Mouse (Mus musculus) cortical plate, adult 2 months (tissue): ENCODE measurements around the gene Prkce. TPM values are rescaled to one million over a fixed set of nuclear protein-coding genes. Genes with fewer than 3 reads are reported as not detected.

ENCODE experiments used
- H3K27ac ChIP-seq: fragments of 200-500 bp; 2 replicates; pipeline ENCODE4 v1.5.1; 2012; ENCODE audit warnings: low read length, control low read depth, inconsistent platforms; ENCODE audit not compliant: insufficient read depth
- H3K4me1 ChIP-seq: fragments of 200-500 bp; 2 replicates; pipeline ENCODE4 v1.6.1; 2011; ENCODE audit warnings: low read length; ENCODE audit not compliant: control insufficient read depth, insufficient read depth
- H3K4me3 ChIP-seq: fragments of 200-500 bp; 2 replicates; pipeline ENCODE4 v1.5.1; 2011; ENCODE audit warnings: mild to moderate bottlenecking, low read length, control low read depth; ENCODE audit not compliant: insufficient read depth
- CTCF ChIP-seq: fragments of 200-500 bp; IDR thresholded peaks from 2 replicates; pipeline ENCODE4 v1.5.1; 2011; ENCODE audit warnings: mild to moderate bottlenecking, control low read depth, low read length; ENCODE audit not compliant: insufficient read depth; ENCODE audit errors: extremely low read depth
- POLR2A ChIP-seq: fragments of 200-500 bp; IDR thresholded peaks from 2 replicates; pipeline ENCODE4 v1.6.1; 2011; ENCODE audit warnings: mild to moderate bottlenecking, low read length, control low read depth; ENCODE audit not compliant: insufficient read depth; ENCODE audit errors: extremely low read depth
- polyA plus RNA-seq: library from polyadenylated mRNA; depleted of rRNA; stranded (reverse); fragments of >200 nt; gene quantifications from 2 replicates; pipeline ENCODE4 v1.2.3, GENCODE M21; 2012

The Prkce gene
- polyA plus RNA-seq, 1 experiment = 83.7 TPM

DNA sequence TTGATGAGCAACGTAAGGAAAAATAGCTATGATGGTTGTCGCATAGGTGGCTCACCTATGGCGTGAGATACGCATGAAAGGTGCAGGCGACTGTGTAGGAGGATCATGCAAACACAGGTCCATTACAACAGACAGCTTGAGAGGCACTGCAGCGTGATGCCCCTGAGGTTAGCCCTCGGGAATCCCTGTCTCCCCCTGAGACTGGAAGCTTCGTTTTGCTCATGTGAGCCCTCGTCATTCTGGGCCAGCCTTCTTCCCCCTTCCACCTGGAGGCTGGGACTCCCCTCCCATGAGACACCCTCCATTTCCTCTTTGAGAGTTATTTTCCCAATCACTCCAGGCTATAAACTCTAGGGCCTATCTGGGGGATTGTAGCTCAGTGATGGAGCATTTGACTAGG is 213.9 kb downstream of the Prkce start:
- TF ChIP-seq POLR2A (no peak), CTCF (no peak)
- peaks cover 7% of the 10 kb centered on the region for H3K4me1 ChIP-seq
- H3K4me3 ChIP-seq = no peak overlapping the region
- no peak overlapping the region for H3K27ac ChIP-seq

- no peak overlapping the region for H3K27ac ChIP-seq
- TF ChIP-seq CTCF = no peak
- TF ChIP-seq POLR2A = no peak
- no peak overlapping the region for H3K4me3 ChIP-seq
- peaks cover 7% of the 10 kb centered on the region for H3K4me1 ChIP-seq
Measured at GRCm38 (mm10) chr17:86382885-86383284, 215.3 kb downstream of the Prkce start.

DNA sequence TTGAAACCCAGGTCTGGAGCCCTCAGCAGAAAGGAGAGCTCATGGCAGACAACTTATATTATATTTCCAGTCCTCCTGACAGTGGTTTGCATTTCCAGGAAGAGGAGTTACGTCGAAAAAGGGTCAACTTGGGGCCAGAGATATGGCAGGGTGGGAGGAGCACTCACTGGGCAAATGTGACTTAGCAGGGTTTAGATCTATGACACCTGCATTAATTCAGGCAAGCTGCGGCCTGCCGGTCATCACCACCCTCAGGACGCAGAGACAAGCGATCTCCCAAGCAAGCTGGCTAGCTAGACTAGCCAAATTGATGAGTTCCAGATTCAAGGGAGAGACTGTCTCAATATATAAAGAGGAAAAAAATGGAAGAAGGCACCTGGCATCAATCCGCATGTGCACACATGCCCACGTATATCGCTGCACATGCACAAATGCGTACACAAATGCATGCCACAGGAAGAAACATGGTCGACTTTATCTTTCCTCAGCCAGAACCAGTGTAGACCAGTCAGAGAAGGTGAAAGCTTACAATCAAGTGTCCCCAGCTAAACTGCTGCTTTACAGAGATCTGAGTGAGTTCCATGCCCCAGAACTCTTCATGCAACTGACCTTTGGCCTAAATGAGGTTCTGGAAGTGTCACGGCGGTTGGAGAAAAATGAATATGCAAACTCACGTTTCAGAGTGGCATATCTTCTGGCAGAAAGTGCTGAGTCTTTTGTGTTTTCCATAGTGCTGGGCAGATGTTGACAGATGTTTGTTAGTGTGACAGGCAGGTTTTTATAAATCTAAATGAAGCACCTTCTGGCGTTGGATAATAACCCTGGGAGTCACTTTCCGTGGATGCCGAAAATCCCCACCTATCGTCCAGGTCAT is 216.4 kb downstream of the Prkce start:
- Histone ChIP-seq H3K27ac (no peak overlapping the region), H3K4me1 (peaks cover 7% of the 10 kb centered on the region), H3K4me3 (no peak overlapping the region)
- TF ChIP-seq POLR2A = no peak
- TF ChIP-seq CTCF = no peak

DNA sequence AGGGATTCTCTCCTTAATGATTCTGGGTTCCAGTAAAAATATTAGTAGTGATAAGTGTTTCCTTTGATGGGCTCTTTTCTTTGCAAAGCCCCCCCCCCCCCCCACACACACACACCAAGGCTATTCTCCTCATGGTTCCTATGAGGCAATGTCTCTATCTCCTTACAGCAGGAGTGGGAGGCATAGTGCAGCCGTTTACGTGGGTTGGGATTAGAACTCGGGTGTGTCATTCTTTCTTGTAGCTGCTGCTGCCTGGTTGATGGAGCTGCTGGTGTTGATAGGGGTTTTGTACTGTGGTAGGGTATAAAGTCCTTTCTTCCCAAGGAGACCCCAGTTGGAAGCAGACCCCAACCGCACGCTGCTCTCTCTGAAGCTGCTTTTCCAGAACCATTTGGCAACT is 224.9 kb downstream of the Prkce start:
- H3K4me3 ChIP-seq = no peak overlapping the region
- no peak for TF ChIP-seq POLR2A
- TF ChIP-seq CTCF = no peak
- no peak overlapping the region for H3K27ac ChIP-seq
- H3K4me1 ChIP-seq = peaks cover 4% of the 10 kb centered on the region; the same call in 1 of the 2 replicates

DNA sequence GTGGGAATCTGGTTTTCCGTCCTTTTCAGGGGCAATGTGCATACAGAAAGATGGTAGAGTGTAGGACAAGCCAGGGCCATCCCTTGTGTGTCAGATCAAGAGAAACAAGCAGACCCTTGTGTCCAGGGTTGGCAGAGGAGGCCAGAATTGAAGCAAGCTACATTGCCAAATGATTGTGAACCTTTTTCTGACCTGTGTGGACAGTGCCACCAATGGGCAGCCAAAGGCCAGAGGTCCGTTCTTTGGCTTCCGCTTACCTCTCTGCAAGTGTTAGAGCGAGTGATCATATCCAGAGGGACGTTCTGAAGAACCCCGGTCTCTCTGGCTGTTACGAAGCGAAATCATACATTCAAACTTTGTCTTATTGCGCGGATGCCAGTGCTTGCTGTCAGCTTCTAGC is 225.6 kb downstream of the Prkce start:
- TF ChIP-seq CTCF (no peak), POLR2A (no peak)
- Histone ChIP-seq H3K4me3 (no peak overlapping the region), H3K4me1 (peaks cover 4% of the 10 kb centered on the region; the same call in 1 of the 2 replicates), H3K27ac (no peak overlapping the region)

- TF ChIP-seq CTCF (no peak), POLR2A (no peak)
- no peak overlapping the region for H3K4me3 ChIP-seq
- peaks cover 4% of the 10 kb centered on the region; the same call in 1 of the 2 replicates for H3K4me1 ChIP-seq
- no peak overlapping the region for H3K27ac ChIP-seq
Measured at GRCm38 (mm10) chr17:86397097-86397496, 229.5 kb downstream of the Prkce start.

GRCm38 (mm10) chr17:86397647-86398046 is 230.1 kb downstream of the Prkce start:
- TF ChIP-seq POLR2A = no peak
- TF ChIP-seq CTCF = no peak
- Histone ChIP-seq H3K27ac (no peak overlapping the region), H3K4me3 (no peak overlapping the region), H3K4me1 (0 out of 2 replicates have a peak, but pooled peaks cover 4% of the 10 kb centered on the region)

DNA sequence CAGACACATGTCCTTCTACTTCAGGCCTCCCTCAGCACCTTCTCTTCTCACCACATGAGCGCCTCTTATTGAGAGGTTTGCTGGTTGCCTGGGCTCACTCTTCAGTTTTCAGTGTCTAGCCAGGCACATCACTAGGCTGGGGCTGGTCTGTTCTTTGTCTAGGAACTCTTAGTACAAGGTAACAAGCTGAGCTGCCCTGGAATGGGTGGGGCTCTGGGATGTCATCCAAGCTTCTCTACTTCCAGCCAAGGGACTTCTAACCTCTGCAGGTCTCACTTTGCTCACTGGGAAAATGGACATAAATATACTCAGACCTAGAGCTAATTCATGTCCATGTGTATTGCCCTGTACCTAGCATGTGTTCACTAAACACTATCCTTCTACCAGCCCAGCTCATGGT is 230.6 kb downstream of the Prkce start:
- H3K4me3 ChIP-seq = no peak overlapping the region
- H3K27ac ChIP-seq = no peak overlapping the region
- no peak for TF ChIP-seq CTCF
- TF ChIP-seq POLR2A = no peak
- H3K4me1 ChIP-seq = 0 out of 2 replicates have a peak, but pooled peaks cover under 1% of the 10 kb centered on the region

DNA sequence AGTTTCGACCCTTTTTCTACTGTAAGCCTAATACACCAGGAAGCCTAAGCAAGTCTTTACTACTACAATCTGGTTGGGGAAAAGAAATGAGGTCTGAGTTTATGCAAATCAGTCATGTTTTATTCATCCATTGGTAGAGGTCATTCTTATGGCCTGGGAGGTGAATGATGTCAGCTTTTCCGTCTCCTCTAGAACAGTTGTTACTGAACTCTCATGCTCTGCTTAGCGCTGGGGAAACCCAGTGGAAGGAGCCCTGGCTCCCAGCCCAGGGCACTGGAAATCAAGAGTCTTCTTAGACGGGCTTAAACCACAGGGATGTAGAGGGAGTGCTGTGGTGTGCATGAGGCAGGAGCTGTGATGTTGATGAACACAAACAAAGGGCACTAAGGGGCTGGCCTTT is 232.4 kb downstream of the Prkce start:
- no peak overlapping the region for H3K27ac ChIP-seq
- TF ChIP-seq POLR2A (no peak), CTCF (no peak)
- no peak overlapping the region for H3K4me3 ChIP-seq
- H3K4me1 ChIP-seq = peaks cover 8% of the 10 kb centered on the region

DNA sequence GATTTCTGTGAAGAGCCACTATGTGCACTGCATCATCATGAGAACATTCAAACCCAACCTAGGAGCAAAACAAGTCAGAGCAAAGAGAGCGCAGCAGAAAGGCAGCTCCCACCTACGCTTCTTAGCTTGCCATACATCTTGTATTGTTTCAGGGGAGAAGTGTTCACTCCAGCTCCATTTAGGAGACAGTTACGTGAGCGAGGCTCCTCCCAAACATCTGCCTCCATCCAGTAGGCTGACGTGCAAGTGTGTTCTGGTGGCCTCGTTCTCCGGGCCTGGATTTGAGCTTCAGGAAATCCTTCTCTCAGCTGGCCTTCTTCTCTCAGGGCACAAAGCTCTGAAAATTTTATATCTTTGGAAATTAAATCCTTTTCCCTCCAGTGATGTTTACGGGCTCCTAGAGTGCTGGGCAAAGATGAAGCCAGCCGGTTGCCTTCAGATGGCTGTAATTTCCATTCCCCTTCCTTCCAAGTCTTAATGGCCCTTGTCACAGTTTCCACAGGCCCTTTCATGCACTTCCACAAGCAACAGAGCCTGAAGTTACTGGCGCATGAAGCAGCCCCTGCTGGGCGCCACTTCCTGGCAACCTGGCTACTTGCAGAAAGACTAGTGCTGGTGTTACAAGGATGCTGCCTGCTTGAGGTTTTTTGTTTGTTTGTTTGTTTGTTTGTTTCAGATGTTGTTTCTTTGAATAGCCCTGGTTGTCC is 237.4 kb downstream of the Prkce start:
- H3K27ac ChIP-seq = peak overlapping the region; percentile 25; the same call in 1 of the 2 replicates

More for the DNA sequence above, 237.4 kb downstream of the Prkce start:
- no peak overlapping the region for H3K4me3 ChIP-seq
- peaks cover 15% of the 10 kb centered on the region for H3K4me1 ChIP-seq
- TF ChIP-seq POLR2A (peak; percentile 0; the same call in 1 of the 2 replicates), CTCF (no peak)
